Comparison of ENCODE assay signal across 34 mouse cellular contexts in the genomic region with DNA sequence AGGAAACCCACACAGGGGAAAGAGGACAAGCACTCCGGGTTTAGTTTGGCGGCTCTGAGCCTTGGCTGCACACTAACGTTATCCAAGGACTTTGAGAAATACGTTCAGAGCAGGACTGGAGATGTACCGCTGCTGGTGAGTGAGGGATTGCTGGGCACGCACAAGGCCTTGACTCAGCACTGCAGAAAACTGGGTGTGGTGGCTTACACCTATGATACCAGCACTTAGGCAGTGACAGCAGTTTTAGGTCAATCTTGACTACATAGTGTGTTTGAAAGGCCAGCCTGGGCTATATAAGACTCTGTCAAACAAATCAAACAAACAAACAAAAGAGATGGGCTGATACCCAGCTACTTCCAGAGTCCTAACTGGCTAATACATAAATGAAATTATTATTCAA. TPM values are rescaled to one million over a fixed set of nuclear protein-coding genes. Genes with fewer than 3 reads are reported as not detected.
A peak's percentile ranks its signal among the peaks of the same experiment; 100 is the strongest.
DNase-seq lines count a peak whose midpoint lies in the region; ATAC-seq and TF ChIP-seq lines count a peak whose summit lies in the region.
"Had no signal": no experiment of that assay in that cellular context is flagged by ENCODE, and none has a peak within 500 bp of the region (broad histone marks: within the 10 kb centered on the region; RNA-seq: fewer than 3 reads in every experiment).

No protein-coding gene starts in this region.

- no peaks in the 10 kb centered on the region for H3K9me3 ChIP-seq in stomach, postnatal 0 days (ENCODE audit: control insufficient read depth, low read length)
- H3K9me3 ChIP-seq: heart, embryonic 13.5 days; hindbrain, embryonic 12.5 days; kidney, embryonic 15.5 days; limb, embryonic 13.5 days; liver, embryonic 12.5 days had no signal

- no peak overlapping the region for H3K4me2 ChIP-seq in stomach, postnatal 0 days (replicated peaks; ENCODE audit: low read depth)
- H3K4me2 ChIP-seq: heart, embryonic 13.5 days; hindbrain, embryonic 12.5 days; kidney, embryonic 15.5 days; limb, embryonic 13.5 days; liver, embryonic 12.5 days; midbrain, embryonic 11.5 days had no signal

- H3K36me3 ChIP-seq in spleen, adult 2 months (ENCODE audit: control insufficient read depth, insufficient read depth, low read length), result no peaks in the 10 kb centered on the region
- H3K36me3 ChIP-seq in stomach, postnatal 0 days (ENCODE audit: control insufficient read depth, insufficient read depth, low read length), result no peaks in the 10 kb centered on the region
- H3K36me3 ChIP-seq: heart, embryonic 13.5 days; hindbrain, embryonic 12.5 days; kidney, embryonic 15.5 days; limb, embryonic 13.5 days; liver, embryonic 12.5 days had no signal

- ATAC-seq in common myeloid progenitor, adult 5-6 weeks (replicated peaks; ENCODE audit: low read depth, poor library complexity, severe bottlenecking), result peak; percentile 9; the same call in 1 of the 2 replicates
- 0 out of 2 replicates have a peak, but pooled peaks have one; percentile 50 for ATAC-seq in megakaryocyte-erythroid progenitor cell, adult 5-6 weeks (replicated peaks; ENCODE audit: low FRiP score, low TSS enrichment, poor library complexity, severe bottlenecking)
- ATAC-seq in stomach, postnatal 0 days (ENCODE audit: low FRiP score, low TSS enrichment), result peak; percentile 58
- no peak for ATAC-seq in frontal cortex, adult (ENCODE audit: low TSS enrichment)
- ATAC-seq: forebrain, embryonic 14.5 days; hindbrain, postnatal 0 days; liver, embryonic 12.5 days; midbrain, embryonic 16.5 days had no signal

- no peak for TF ChIP-seq CTCF in spleen, adult 2 months (IDR thresholded peaks at IDR 0.05; ENCODE audit: extremely low read depth, insufficient read depth, insufficient read length, insufficient replicate concordance)
- no peak for TF ChIP-seq CTCF in stomach, postnatal 0 days (IDR thresholded peaks at IDR 0.05; ENCODE audit: low read depth)

- H3K27me3 ChIP-seq in spleen, adult 2 months (ENCODE audit: control insufficient read depth, insufficient read depth, low read length), result no peaks in the 10 kb centered on the region
- no peaks in the 10 kb centered on the region for H3K27me3 ChIP-seq in stomach, postnatal 0 days (ENCODE audit: control insufficient read depth, insufficient read depth, low read length)
- H3K27me3 ChIP-seq: heart, embryonic 13.5 days; hindbrain, embryonic 12.5 days; kidney, embryonic 15.5 days; limb, embryonic 13.5 days; liver, embryonic 12.5 days; Patski had no signal

- H3K27ac ChIP-seq in spleen, adult 2 months (ENCODE audit: insufficient read depth, low read length), result peak overlapping the region; percentile 7; the same call in 1 of the 2 replicates
- no peak overlapping the region for H3K27ac ChIP-seq in stomach, postnatal 0 days (replicated peaks)
- H3K27ac ChIP-seq: heart, adult 2 months; heart, embryonic 13.5 days; hindbrain, embryonic 12.5 days; hindbrain, postnatal 0 days; kidney, embryonic 15.5 days; limb, embryonic 13.5 days; liver, embryonic 12.5 days had no signal

- 67% methylated on average over 6 of the region's 6 CpGs for WGBS in spleen, adult 2 months
- 60% methylated on average over 6 of the region's 6 CpGs for WGBS in stomach, postnatal 0 days

- peaks cover 22% of the 10 kb centered on the region; the same call in 1 of the 2 replicates for H3K4me1 ChIP-seq in spleen, adult 2 months (ENCODE audit: control insufficient read depth, insufficient read depth, insufficient read length)
- H3K4me1 ChIP-seq in stomach, postnatal 0 days (replicated peaks; ENCODE audit: control insufficient read depth, insufficient read depth), result no peaks in the 10 kb centered on the region
- H3K4me1 ChIP-seq: hindbrain, embryonic 12.5 days; kidney, embryonic 15.5 days had no signal

- no peak overlapping the region for H3K9ac ChIP-seq in stomach, postnatal 0 days (ENCODE audit: low read length)
- H3K9ac ChIP-seq: heart, embryonic 13.5 days; hindbrain, embryonic 12.5 days; kidney, embryonic 15.5 days; limb, embryonic 13.5 days; liver, embryonic 12.5 days had no signal

- TF ChIP-seq POLR2A in spleen, adult 2 months (IDR thresholded peaks at IDR 0.05; ENCODE audit: low read depth, low read length), result no peak

- no peak for TF ChIP-seq EP300 in stomach, postnatal 0 days (optimal IDR thresholded peaks at IDR 0.05)

- H3K4me3 ChIP-seq in spleen, adult 2 months (ENCODE audit: extremely low read depth, insufficient read depth, insufficient read length), result no peak overlapping the region
- no peak overlapping the region for H3K4me3 ChIP-seq in stomach, postnatal 0 days (ENCODE audit: low read depth, low read length)
- H3K4me3 ChIP-seq: heart, adult 2 months; heart, embryonic 13.5 days; hindbrain, embryonic 12.5 days; kidney, embryonic 15.5 days; limb, embryonic 13.5 days; liver, embryonic 12.5 days had no signal

- DNase-seq in spleen, adult 2 months (ENCODE audit: low read depth in 1 of 2, low spot score in 2 of 2), result no peak
- no peak for DNase-seq in spleen, postnatal 10 days (ENCODE audit: low spot score in 2 of 2)
- no peak for DNase-seq in stomach, postnatal 0 days (ENCODE audit: low spot score)
- DNase-seq in heart, postnatal 4 days, result no peak
- DNase-seq in adrenal gland, postnatal 25 days, result no peak
- DNase-seq: adrenal gland, postnatal 14 days; cerebellum, adult 18-20 months; cerebellum, postnatal 10 days; gastrocnemius, postnatal 36 days; heart, postnatal 10 days; kidney, adult 18-20 months; lung, adult 18-20 months; retina, postnatal 1 day; right cerebral cortex, postnatal 14 days had no signal

RNA-seq across cellular contexts. Expression of a gene that starts 30.5 kb away (rescaled TPM):
- 1.2 TPM in 2 replicates for polyA plus RNA-seq in spleen, adult 2 months (2012; rRNA removed)
- 0.69 TPM in 1 of 2 replicates, not detected in the other for total RNA-seq in common myeloid progenitor, adult 5-6 weeks (2017)
- total RNA-seq in megakaryocyte-erythroid progenitor cell, adult 5-6 weeks (2014; fragmentation: Nextera tagmentation), result not detected in 2 replicates
- total RNA-seq in megakaryocyte-erythroid progenitor cell, adult 5-6 weeks (2017), result 0.89 TPM in 1 of 2 replicates, not detected in the other
- polyA plus RNA-seq in stomach, postnatal 0 days (2015; fragmentation: Nextera tagmentation; extraction: Ambion mirVana), result 0.17 TPM in 1 of 2 replicates, not detected in the other
- not detected for total RNA-seq in heart, postnatal 4 days (2021)
- 1.9 TPM in 1 of 2 replicates, not detected in the other for total RNA-seq in adrenal gland, postnatal 25 days (2021)
- total RNA-seq: gastrocnemius, adult 18-20 months; hindbrain, postnatal 0 days; layer of hippocampus, postnatal 10 days; MEL had no signal
- polyA plus RNA-seq: brain, embryonic 14.5 days; embryonic facial prominence, embryonic 11.5 days; forebrain, embryonic 14.5 days; hindbrain, embryonic 12.5 days; hindbrain, postnatal 0 days; midbrain, embryonic 11.5 days; midbrain, embryonic 16.5 days; neural tube, embryonic 14.5 days had no signal

RNA-seq across cellular contexts. Expression of a gene that starts 33.7 kb away (rescaled TPM):
- 111 and 222 TPM in 2 replicates for polyA plus RNA-seq in spleen, adult 2 months (2012; rRNA removed)
- 57.2 and 69.8 TPM in 2 replicates for total RNA-seq in common myeloid progenitor, adult 5-6 weeks (2017)
- total RNA-seq in megakaryocyte-erythroid progenitor cell, adult 5-6 weeks (2014; fragmentation: Nextera tagmentation), result 3.1 and 4.4 TPM in 2 replicates
- total RNA-seq in megakaryocyte-erythroid progenitor cell, adult 5-6 weeks (2017), result 39.2 and 50.6 TPM in 2 replicates
- polyA plus RNA-seq in stomach, postnatal 0 days (2015; fragmentation: Nextera tagmentation; extraction: Ambion mirVana), result 18.7 and 25.7 TPM in 2 replicates
- total RNA-seq in heart, postnatal 4 days (2021), result 10 to 100 TPM; 11.8 to 12.2 TPM
- 30.4 and 33.8 TPM in 2 replicates for total RNA-seq in adrenal gland, postnatal 25 days (2021)

RNA-seq across cellular contexts. Expression of a gene that starts 55.6 kb away (rescaled TPM):
- 6.9 and 8.1 TPM in 2 replicates for polyA plus RNA-seq in spleen, adult 2 months (2012; rRNA removed)
- 3.6 and 4.5 TPM in 2 replicates for total RNA-seq in common myeloid progenitor, adult 5-6 weeks (2017)
- 5.5 and 12.6 TPM in 2 replicates for total RNA-seq in megakaryocyte-erythroid progenitor cell, adult 5-6 weeks (2014; fragmentation: Nextera tagmentation)
- 1.5 TPM in 1 of 2 replicates, not detected in the other for total RNA-seq in megakaryocyte-erythroid progenitor cell, adult 5-6 weeks (2017)
- 1.9 and 2.3 TPM in 2 replicates for polyA plus RNA-seq in stomach, postnatal 0 days (2015; fragmentation: Nextera tagmentation; extraction: Ambion mirVana)
- total RNA-seq in heart, postnatal 4 days (2021), result 1 to 10 TPM in 1 of 2 experiments, under 1 TPM in 1; 0.32 to 1.6 TPM
- total RNA-seq in adrenal gland, postnatal 25 days (2021), result 12.0 and 19.8 TPM in 2 replicates
- total RNA-seq: hindbrain, postnatal 0 days; MEL had no signal
- polyA plus RNA-seq: embryonic facial prominence, embryonic 11.5 days; forebrain, embryonic 14.5 days; hindbrain, embryonic 12.5 days had no signal
